ENCODE assay signal across 8 mouse cellular contexts in the genomic region with DNA sequence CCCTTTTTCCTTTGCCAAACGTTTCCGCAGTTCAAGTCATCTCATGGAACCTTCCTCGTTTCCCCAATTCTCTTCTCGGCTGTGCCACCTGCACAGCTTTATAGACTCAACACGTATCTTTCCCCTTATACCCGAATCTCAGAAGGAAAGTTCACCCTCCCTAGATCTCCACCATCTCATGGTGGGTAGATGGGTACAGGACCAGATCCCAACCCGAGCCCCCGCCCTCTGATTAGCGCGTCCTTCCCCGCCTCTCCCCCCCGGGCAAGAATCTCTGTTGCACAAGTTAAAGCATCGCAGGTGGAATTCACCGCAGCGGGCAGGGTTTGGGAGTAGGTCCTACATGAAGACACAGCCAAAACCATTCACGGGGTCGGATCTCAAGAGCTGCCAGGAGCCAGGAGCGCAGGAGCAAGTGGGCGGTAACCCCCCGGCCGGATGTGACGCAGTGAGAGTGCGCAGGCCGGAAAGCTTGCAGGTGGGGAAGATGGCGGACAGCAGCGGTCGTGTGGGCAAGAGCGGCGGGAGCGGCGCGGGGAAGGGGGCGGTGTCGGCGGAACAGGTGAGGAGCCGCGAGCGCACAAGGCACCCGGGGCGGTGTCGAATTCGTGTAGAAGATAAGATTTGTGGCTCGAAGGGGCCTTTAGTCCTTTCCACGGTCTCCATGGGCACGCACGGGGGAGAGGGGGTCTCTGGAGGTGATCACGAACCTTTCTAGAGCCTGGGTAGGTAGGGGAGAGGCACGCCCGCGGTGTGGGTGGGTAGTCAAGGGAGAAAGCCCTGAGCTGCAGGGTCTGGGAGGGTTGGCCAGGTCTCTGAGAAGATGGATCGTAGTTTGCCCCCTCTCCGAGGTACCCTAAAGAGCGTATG. TPM values are rescaled to one million over a fixed set of nuclear protein-coding genes. Genes with fewer than 3 reads are reported as not detected.
DNase-seq lines count a peak whose midpoint lies in the region; ATAC-seq and TF ChIP-seq lines count a peak whose summit lies in the region.

Nit1 (minus strand) TSS at position 422 of the 870 bp plus-strand sequence.
Pfdn2 (plus strand) TSS at position 446 of the 870 bp plus-strand sequence.

- intact Hi-C loops in left cerebral cortex, adult 2 months (cut with DNase I), result loop anchor here (1.0 to 5.0 kb wide), 3 partner anchors 17 to 233 kb away; partner anchors contain the start of genes Cfap126, Dedd and Usf1

- no peak for TF ChIP-seq CTCF in cortical plate, adult 2 months (IDR thresholded peaks at IDR 0.05; ENCODE audit: extremely low read depth, insufficient read depth, low read length)
- TF ChIP-seq CTCF in hindbrain, postnatal 0 days (IDR thresholded peaks at IDR 0.05; ENCODE audit: low read depth), result no peak
- no peak for TF ChIP-seq CTCF in left cerebral cortex, adult 2 months (IDR thresholded peaks at IDR 0.05)

- peak; percentile 95 for ATAC-seq in hindbrain, postnatal 0 days
- peak; percentile 99 for ATAC-seq in megakaryocyte, adult 5-6 weeks (ENCODE audit: poor library complexity, severe bottlenecking)

- TF ChIP-seq POLR2A in cortical plate, adult 2 months (IDR thresholded peaks at IDR 0.05; ENCODE audit: extremely low read depth, insufficient read depth, low read length), result peak; percentile 88

- 0 out of 2 replicates have a peak, but pooled peaks cover 5% of the 10 kb centered on the region for H3K9me3 ChIP-seq in hindbrain, postnatal 0 days (ENCODE audit: low read length)

- peak within 1 kb of the TSS; percentile 90 for H3K4me2 ChIP-seq in hindbrain, postnatal 0 days (ENCODE audit: low read depth, low read length)

- H3K4me3 ChIP-seq in cortical plate, adult 2 months (ENCODE audit: insufficient read depth, low read length), result peak within 1 kb of the TSS; percentile 85
- peak within 1 kb of the TSS; percentile 92 for H3K4me3 ChIP-seq in hindbrain, postnatal 0 days (ENCODE audit: low read length)
- peak within 1 kb of the TSS; percentile 74 for H3K4me3 ChIP-seq in left cerebral cortex, adult 2 months

- DNase-seq in adipocyte (ENCODE audit: low spot score), result peak; percentile 88
- peak; percentile 81 to 84 for DNase-seq in gastrocnemius, adult 8-10 months (ENCODE audit: low spot score in 2 of 2)
- DNase-seq in hindbrain, postnatal 0 days (ENCODE audit: low spot score), result peak; percentile 95
- DNase-seq in left cerebral cortex, adult 2 months (ENCODE audit: extremely low spot score in 1 of 2, low spot score in 2 of 2), result peak; percentile 91 to 93
- peak; percentile 94 for DNase-seq in right cerebral cortex, adult 18-20 months
- peak; percentile 78 for DNase-seq in urinary bladder, adult 2 months (ENCODE audit: low spot score)

- peak within 1 kb of the TSS; percentile 17; the same call in 1 of the 2 replicates for H3K27ac ChIP-seq in cortical plate, adult 2 months (ENCODE audit: insufficient read depth, low read length)
- H3K27ac ChIP-seq in hindbrain, postnatal 0 days, result peak within 1 kb of the TSS; percentile 78
- peak within 1 kb of the TSS; percentile 88 for H3K27ac ChIP-seq in left cerebral cortex, adult 2 months

- H3K36me3 ChIP-seq in hindbrain, postnatal 0 days (ENCODE audit: insufficient read depth, low read length), result peaks cover 22% of the 10 kb centered on the region; the same call in 1 of the 2 replicates

- no peaks in the 10 kb centered on the region for H3K27me3 ChIP-seq in hindbrain, postnatal 0 days (ENCODE audit: insufficient read depth, low read length)

- 2% methylated on average over 53 of the region's 53 CpGs for WGBS in hindbrain, postnatal 0 days

- H3K4me1 ChIP-seq in cortical plate, adult 2 months (ENCODE audit: control insufficient read depth, insufficient read depth, low read length), result peaks cover 5% of the 10 kb centered on the region
- H3K4me1 ChIP-seq in hindbrain, postnatal 0 days (ENCODE audit: insufficient read depth, low read length), result no peaks in the 10 kb centered on the region

- peak within 1 kb of the TSS; percentile 80 for H3K9ac ChIP-seq in hindbrain, postnatal 0 days (replicated peaks; ENCODE audit: low read length)

RNA-seq across cellular contexts. Expression of gene Nit1, which starts in this region (rescaled TPM):
- polyA plus RNA-seq in cortical plate, adult 2 months (2012; rRNA removed), result 71.3 and 77.3 TPM in 2 replicates
- 10 to 100 TPM; 25.6 to 30.3 (median 29.0) TPM for total RNA-seq in gastrocnemius, adult 8-10 months (2022)
- total RNA-seq in hindbrain, postnatal 0 days (2014; rRNA removed), result 49.0 and 51.8 TPM in 2 replicates
- polyA plus RNA-seq in hindbrain, postnatal 0 days (2015; fragmentation: Nextera tagmentation; extraction: Ambion mirVana), result 44.7 and 45.9 TPM in 2 replicates
- 10 to 100 TPM; 43.3 to 44.3 TPM for total RNA-seq in left cerebral cortex, adult 2 months (2021)
- 6.5 and 9.7 TPM in 2 replicates for total RNA-seq in megakaryocyte, adult 5-6 weeks (2015)
- total RNA-seq in megakaryocyte, adult 5-6 weeks (2017), result 37.1 and 39.2 TPM in 2 replicates
- polyA plus RNA-seq in urinary bladder, adult 2 months (2012; rRNA removed), result 63.1 and 70.2 TPM in 2 replicates

RNA-seq across cellular contexts. Expression of gene Pfdn2, which starts in this region (rescaled TPM):
- 138 and 141 TPM in 2 replicates for polyA plus RNA-seq in cortical plate, adult 2 months (2012; rRNA removed)
- 100 to 1,000 TPM in 2 of 4 experiments, 10 to 100 TPM in 2; 46.7 to 104 (median 77.5) TPM for total RNA-seq in gastrocnemius, adult 8-10 months (2022)
- 11.9 and 13.1 TPM in 2 replicates for total RNA-seq in hindbrain, postnatal 0 days (2014; rRNA removed)
- polyA plus RNA-seq in hindbrain, postnatal 0 days (2015; fragmentation: Nextera tagmentation; extraction: Ambion mirVana), result 136 and 140 TPM in 2 replicates
- total RNA-seq in left cerebral cortex, adult 2 months (2021), result 100 to 1,000 TPM; 186 to 191 TPM
- 26.1 and 38.4 TPM in 2 replicates for total RNA-seq in megakaryocyte, adult 5-6 weeks (2015)
- total RNA-seq in megakaryocyte, adult 5-6 weeks (2017), result 16.0 and 27.3 TPM in 2 replicates
- polyA plus RNA-seq in urinary bladder, adult 2 months (2012; rRNA removed), result 47.8 and 66.6 TPM in 2 replicates

Comparison
In these comparisons a context has a peak if more than half of its experiments do, and no peak if none do; other contexts are left out.
1. Peak in every context shown above with its lines: DNase-seq, ATAC-seq, H3K4me3 ChIP-seq and H3K27ac ChIP-seq.
2. H3K27ac ChIP-seq: peak in every context shown above with its lines; median percentile 88 in left cerebral cortex, adult 2 months; 78 in hindbrain, postnatal 0 days; 17 in cortical plate, adult 2 months.